Mouse (Mus musculus): ENCODE data around the gene Cadm4. TPM values are rescaled to one million over a fixed set of nuclear protein-coding genes. Genes with fewer than 3 reads are reported as not detected.

Gene Cadm4
- polyA plus RNA-seq (2012; rRNA removed): 10.0 and 19.2 TPM in 2 replicates

DNA sequence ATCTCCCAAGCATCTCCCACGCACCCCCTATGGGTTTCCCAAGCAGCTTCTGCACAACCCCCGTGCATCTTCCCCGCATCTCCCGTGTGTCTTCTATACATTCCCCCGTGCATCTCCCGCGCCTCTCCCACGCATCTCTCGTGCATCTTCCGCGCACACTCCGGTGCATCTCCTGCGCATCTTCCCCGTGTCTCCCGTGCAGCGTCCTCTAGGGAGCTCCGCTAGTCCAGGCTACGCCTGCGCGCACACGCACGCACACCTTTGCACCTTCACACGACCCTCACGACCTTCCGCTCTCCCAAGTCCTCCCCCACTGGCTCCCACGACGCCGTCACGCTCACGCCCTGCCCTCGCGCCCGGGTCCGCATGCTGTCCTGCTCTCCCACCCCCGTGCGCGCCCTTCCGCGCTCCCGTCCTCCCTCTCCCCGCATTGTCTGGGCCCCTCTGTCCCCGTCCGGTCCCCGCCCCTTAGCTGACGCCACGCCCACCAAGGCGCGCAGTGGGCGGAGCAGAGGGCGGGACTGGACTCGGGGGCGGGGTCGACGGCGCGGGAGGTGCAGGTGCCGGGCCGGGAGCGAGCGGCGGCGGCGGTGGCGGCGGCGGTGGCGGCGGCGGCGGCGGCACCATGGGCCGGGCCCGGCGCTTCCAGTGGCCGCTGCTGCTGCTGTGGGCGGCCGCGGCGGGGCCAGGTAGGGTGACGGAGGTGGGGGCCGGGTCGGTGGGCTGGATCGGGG, at the start of gene Cadm4:
Gene Cadm4 (plus strand): TSS at position 550 of the 734 bp plus-strand sequence.
- DNase-seq (ENCODE audit: low spot score): peak; percentile 74

DNA sequence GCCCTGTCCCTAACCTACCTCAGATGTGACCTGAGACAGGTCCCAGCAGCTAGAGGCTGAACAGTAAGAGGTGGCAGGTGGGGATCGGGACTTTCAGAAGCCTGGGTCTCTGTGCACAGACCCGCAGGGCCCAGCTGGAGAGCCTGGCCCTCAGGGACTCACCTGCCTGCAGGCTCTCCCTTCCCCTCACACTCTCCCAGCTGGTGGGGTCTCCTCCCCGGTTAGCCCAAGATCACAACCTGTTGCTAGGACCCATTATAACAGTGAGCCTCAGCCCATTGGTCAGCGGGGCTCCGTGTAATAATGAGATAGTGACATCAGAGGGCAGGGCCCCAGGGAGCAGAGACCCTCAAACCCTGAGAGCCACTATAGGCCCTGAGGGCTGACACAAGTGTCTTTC, 46.5 kb upstream of the Cadm4 start:
- DNase-seq (ENCODE audit: low spot score): no peak

DNA sequence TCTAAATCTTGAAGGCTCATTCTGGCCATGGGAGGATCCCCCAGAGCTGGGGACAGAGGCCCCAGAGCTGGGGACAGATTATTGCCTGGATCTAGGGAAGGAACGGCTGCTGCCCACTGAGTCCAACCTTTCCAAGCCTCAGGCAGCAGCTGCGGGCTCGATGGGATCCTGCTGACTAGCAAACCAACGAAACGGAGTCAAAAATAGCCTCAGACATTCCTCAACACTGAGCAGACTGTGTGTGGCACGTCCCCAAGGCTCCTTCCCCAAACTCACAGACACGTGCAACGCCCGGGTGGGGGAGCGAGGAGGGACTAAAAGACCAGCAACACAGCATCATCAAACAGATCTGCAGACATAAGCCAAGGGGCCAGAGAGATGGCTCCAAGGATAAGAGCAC, 43.8 kb upstream of the Cadm4 start:
- DNase-seq (ENCODE audit: low spot score): no peak

DNA sequence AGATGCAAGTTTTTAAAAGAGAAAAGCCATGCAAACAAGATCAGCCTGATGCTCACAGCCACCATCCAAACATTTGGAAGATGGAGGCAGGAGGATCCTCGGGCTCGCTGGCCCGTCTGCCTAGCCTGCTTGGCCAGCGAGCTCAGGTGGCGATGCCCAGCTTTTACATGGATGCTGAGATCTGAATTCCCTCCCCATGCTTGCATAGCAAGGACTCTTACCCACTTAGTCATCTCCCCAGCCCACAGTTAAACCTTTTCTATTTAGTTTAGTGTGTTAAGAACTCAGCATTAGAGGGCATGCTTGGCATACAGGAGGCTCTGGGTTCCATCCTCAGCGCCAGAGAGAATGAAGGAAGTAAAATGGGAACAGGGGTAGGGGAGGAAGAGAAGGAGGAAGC, 42.6 kb upstream of the Cadm4 start:
- no peak for DNase-seq (ENCODE audit: low spot score)

DNA sequence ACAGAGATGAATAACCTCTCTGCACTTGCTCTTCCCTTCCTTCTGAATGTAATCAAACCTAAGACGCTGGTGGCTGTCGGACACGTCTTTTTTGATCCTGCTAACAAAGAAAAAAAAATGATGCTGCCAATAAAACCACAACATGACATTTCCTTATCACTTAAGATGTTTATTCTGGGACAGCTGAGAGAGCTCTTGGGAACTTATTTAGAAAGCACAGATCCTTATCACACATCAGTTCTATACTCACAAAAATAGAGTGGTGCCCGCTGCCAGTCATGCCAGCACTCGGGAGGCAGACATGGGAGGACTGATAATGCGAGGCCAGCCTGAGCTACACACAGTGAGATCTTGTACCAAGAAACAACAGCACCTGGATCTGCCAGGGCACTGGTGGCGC, 41.9 kb upstream of the Cadm4 start:
- DNase-seq (ENCODE audit: low spot score): no peak

DNA sequence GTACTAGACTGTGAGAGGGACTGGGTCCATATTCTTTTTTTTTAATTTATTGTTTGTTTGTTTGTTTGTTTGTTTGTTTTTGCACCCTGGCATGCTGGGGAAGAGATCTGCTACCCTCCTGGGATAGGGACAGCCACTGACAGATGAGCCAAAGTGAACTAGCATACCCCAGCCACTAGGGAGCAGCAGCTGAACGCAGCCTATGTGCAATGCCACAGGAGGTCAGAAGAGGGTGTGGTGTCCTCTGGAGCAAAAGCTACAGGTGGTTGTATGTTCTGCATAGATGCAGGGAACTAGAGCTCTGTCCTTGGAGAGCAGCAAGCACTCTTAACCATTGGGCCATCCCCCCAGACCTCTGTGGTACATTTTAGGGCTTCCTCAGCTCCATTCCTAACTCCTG, 40.0 kb upstream of the Cadm4 start:
- no peak for DNase-seq (ENCODE audit: low spot score)

DNA sequence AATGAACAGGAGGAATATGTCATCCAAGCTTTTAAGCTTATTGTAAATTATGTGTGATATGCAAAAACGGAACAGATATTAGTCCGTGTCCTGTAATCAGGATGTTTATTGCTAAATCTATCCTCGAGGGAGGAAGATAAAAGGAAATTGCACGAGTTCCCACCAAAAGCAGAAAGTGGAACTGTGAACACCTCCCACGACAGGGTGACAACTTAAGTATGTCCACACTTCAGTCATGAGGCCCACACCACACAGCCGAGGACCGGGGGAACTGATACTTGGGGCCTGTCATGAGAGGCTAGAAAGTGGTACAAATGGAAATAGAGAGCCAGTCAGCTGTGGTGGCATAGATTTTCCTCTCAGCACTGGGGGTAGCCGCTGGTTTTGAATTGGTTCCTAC, 39.5 kb upstream of the Cadm4 start:
- DNase-seq (ENCODE audit: low spot score): no peak

DNA sequence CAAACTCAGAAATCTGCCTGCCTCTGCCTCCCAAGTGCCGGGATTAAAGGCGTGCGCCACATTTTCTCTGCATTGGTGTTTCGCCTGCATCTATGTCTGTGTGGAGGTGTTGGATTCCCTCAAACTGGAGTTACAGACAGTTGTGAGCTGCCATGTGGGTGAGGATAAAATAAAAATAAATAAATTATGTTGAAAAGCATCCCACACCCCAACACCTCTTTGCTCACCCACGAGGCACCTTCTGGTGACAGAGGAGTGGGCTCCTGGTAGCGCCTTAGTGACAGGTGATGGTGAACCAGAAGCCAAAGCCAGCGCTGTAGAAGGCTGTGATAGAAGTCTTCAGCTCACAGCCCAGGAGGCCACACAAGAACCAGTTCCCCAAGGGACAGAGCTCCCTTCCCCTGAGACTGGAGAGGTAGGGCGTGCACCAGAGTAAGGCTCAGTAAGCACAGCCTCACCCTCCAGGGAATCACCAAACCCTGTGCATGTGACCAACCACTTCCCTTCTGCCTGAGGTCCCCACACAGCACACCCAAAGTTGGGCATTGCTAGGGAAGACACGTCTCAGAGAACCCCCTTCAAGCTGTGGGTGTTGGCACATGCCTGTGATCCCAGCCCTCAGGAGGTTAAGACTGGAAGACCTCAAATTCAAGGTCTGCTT, 36.4 kb upstream of the Cadm4 start:
- DNase-seq (ENCODE audit: low spot score): no peak

DNA sequence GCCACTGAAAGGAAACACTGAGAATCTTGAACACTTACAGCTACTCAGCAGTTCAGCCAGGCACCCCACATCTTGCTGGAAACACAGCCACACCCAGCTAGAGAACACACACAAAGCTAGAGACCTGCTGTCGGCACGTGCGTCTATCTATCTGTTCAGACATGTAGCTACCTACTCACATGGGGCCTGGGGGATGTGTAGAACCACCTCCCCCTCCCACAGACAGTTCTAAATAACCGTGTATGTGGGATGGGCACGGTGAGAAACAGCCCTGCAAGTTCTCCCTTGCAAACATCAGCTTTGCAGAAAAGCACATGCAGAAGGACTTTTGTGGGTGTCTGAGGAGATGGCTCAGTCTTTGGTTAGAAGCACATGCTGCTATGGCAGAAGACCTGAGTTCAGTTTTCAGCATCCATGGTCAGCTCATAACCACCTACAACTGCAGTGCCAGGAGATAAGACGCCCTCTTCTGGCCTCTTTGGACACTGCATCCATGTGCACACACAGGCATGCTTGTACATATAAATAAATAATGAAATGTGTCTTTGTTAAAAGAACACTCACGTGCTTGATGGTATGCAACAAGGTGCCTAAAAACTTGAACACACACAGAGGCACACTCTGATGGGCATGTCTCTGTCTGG, 35.0 kb upstream of the Cadm4 start:
- DNase-seq (ENCODE audit: low spot score): no peak

DNA sequence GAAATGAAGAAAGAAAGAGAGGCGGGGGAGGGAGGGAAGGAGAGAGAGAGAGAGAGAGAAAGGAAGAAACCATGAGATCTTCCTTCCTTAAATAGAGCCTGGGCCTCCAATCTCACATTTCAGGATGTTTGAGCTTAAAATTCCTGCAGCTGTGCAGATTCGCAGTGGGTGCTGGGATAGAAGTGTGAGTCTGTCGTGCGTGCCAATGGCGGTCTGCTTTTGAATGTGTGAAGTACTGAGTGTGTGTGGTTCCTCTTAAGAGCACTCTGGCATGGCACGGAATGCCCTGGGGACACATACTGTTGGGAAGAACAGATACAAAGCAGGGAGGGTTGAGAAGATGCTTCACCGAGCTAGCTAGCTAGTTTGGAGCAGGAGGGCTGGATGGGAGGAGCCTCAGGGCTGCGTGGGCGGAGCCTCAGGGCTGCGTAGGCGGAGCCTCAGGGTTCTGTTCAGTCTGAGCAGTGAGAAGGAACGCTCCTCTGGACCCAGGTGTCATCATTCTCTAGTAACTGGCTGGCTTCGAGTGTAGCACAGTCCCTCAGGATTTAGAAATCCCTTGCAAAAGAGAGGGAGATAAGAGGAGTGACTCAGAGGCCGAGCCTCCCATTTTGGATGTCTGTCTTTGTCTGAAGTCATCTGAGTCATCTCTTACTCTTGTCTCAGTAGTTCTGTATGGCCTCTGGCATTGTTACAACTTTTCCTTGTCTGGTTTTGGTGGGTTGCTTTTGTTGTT, 32.9 kb upstream of the Cadm4 start:
- no peak for DNase-seq (ENCODE audit: low spot score)

DNA sequence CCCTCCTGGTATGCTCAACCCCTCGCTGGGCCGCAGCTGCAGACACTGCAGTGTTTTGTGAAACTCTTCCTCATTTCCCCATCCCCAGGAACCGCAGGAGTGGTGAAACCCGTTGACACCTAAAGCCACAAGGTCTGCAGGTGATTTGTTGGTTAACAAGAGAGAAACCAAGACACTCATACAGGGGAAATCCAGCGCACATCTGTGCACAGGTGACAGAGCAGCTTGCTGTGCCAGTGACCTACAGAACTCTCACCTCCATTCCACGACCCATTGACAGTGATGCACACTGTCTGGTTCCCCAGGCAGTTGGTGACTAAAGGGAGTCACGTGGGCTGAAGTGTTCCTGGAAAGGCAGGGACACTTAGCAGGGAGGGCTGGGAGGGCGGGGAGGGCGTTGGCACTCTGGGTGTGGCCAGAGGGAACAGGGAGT, 31.2 kb upstream of the Cadm4 start:
- no peak for DNase-seq (ENCODE audit: low spot score)

DNA sequence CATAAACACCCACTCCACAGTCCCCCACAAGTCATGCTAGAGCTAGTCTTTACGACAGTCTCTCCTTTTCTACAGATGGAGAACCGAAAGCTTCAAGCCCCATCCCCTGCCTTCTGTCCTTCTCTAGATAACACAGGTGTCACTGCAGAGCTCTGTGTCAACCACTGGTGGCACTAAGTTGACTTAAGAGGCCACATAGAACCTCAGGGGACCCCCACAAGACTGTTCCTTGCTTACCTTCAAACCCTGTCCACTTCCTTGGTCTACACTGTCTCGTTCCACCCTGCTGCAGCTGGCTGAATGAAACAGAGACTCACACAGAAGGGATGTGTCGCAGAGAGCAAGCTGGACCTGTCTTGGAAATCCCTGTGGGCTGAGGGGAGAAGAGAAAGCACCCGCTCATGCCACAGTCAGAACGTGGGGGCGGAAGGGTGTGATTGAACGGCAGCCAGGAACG, 29.9 kb upstream of the Cadm4 start, which contains the start of gene Irgc1:
Gene Irgc1 (minus strand): TSS at position 443 of the 457 bp plus-strand sequence.
- DNase-seq (ENCODE audit: low spot score): no peak

DNA sequence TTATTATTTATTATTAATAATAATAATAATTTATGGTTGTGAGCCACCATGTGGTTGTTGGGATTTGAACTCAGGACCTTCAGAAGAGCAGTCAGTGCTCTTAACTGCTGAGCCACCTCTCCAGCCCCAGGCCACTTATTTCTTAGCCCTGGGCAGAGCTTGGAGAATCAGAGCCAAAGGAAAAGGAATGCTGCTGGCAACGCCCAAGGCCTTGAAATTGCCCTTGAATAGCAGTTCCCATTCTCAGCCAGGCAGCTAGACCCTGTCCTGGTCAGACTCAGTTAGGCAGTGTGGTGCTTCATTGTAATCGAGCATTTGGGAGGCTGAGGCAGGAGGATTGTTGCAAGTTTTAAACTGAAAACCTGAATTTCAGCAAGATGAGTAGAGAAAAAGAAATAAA, 27.6 kb upstream of the Cadm4 start:
- no peak for DNase-seq (ENCODE audit: low spot score)

DNA sequence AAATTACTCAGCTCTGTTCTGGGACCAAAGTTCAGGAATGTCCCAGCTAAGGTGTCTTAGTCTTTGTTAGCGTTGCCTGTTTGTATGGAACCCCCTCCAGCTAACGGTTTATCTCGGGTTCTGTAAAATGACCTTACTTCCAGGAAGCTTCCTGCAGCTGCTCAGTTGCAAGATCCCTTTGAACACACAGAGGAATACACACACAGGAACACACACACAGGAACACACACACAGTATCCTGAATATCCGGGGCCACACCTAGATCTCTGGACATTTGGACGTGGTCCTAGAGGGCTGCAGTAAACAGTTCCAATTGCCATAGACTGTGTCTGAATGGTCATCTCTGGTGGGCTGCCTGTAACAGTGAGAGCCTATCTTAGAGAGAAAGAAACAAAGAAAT, 26.1 kb upstream of the Cadm4 start:
- DNase-seq (ENCODE audit: low spot score): no peak

DNA sequence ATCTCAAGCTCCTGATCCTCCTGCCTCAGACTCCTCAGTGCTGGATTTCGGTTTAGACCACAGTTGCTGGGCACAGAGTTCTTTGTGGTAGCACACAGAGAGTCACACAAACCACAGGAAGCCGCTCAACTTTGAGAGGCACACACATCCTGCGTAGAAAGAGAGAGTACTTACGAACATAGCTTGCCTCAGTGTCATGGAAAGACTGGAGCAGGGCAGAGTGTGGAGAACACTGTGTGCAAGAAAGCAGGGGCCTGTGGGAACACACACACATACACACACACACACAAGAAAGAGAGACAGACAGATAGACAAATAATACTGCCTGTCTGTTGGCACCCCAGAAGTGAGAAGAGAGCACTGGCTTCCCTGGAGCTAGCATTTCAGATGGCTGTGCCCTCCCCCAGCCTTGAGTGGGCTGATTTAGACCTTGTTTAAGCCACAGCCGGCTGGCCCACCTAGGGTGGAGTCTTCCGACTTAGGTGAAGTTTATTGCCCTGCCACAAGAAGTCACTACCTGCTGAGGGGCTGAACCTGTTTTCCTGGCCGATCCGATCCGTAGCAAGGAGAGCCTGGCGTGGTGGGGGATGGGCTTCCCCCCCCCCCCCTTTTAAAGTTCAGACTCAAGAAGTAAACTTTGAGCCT, 24.0 kb upstream of the Cadm4 start:
- DNase-seq (ENCODE audit: low spot score): no peak

DNA sequence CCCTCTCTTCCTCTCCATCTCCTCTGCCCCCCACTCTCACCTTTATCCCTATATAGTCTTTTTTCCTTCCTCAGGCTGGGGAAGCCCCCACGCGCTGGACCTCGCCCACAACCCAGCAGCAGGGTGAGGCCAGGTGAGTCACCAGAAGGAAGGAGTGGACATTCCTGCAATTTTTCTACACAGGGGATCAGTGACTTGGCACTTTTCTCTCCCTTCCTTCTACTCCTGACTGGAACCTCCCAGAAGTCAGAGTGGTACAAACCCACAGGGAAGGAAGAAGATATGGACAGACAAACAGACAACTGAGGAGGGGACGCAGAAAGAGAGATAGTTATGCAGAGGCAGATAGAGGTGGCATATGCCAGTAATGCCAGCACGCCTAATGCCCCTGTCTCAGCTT, 22.4 kb upstream of the Cadm4 start:
- no peak for DNase-seq (ENCODE audit: low spot score)

DNA sequence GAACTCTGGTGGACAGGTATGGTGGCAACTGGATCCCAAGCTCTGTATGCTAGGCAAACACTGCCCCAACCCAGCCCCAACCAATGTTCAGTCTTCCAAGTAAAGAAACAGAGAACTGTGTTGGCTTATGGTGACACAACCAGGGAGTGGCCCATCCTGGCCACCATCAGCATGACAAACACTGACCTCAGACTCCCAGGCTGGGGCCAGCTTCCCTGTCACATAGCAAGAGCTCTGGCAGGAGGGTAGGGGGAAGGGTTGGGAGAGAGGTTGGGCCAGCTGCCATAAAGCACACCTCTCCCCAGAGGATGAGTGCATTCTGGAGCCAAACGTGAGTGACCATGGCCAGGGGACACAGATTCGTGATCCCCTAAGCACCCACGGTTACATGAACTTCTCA, 22.0 kb upstream of the Cadm4 start:
- DNase-seq (ENCODE audit: low spot score): no peak

DNA sequence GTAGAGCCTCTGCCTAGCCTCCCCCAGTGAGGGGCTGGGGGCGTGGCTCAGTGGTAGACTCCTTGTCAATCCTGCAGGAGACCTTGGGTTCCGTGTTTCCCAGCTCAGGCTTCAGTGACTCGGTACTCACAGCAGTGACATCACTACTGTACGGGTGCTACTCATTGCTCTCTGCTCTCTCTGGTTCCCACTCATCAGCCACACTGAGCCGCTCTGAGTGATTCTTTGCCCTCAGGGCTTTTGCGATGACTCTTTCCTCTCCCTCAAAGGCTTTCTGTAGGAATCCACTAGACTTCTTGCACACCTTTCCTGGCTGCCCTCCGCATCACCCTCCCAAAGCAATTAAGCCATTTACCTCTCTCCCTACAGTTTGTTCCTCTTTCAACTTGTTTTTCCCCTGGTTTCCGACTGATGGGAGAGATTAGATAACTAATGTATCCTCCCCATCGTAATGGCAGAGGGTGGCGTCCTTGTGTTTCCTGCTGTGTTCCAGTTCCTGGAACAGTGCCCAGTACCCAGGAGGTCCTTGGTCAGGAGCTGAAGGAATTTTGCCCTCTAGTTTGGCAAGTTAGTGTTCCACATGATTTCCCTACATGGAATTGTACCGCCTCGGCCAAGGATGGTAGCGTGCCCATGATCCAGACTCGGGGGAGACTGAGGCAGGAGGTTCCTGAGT, 20.3 kb upstream of the Cadm4 start:
- no peak for DNase-seq (ENCODE audit: low spot score)

DNA sequence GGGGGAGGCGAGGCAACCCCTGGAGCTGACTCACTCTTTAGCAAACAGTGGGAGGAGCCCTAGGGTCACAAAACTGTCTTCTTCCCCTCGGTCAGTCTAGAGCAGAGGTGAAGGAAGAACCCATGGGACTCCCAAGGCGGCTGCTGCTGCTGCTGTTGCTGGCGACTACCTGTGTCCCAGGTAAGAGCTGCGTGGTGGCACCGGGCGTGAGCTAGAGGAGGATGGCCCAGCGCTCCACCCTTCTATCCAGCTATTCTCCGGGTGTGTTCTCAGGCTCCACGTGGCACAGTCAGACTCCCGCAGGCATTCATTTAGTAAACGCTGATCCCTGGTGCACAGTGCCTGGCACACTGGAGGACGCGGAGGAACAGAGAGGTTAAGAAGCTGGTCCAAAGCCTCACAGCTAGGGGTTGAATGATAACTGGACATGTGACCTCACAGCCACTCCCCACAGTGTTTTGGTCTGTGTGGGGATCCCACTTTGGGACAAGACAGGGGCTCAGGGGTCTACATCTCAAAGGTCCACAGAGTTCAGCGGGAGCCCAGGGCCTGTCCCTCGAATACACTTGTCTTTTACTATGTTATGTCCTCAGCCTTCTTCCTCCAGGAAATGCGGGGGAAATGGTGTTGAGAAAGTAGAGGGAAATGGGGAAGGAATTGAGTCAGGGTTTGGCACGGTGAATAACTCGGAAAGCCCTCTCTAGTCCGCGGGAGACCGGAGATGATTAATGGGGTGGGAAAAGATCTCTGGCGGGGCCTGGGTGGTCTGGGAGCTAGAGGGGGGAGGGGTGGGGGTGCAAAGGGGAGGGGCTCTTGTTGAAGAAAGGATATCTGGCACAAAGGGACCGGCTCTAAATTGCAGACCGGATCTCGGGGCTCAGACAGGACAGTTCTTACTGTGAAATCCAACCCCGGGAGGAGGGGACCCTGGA, 19.2 kb upstream of the Cadm4 start, which contains the start of gene Plaur:
Gene Plaur (plus strand): TSS at position 97 of the 932 bp plus-strand sequence.
- DNase-seq (ENCODE audit: low spot score): peak; percentile 48

DNA sequence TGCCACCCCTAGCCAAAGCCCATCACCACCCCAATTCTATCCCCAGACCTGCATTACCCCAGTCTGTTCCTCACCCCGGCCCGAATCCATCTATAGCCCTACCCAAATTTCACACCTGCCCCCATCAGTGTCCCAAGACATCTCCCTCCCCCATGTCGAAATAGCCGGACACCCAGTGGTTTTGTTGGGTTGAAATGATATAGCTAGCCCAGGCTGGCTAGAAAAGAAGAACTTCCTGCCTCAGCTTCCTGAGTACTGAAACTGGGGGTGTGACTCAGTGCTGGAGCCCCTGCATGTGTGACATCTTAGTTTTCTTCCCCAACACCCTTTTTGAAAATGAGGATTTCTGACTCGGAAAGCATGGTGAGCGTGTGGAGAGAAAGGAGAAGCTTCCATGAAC, 15.0 kb upstream of the Cadm4 start:
- DNase-seq (ENCODE audit: low spot score): no peak

All from urinary bladder, adult 2 months (tissue).